Mouse (Mus musculus) right cerebral cortex, adult 2 months (tissue): ENCODE results near the gene Ank3.
"Not testable (repeated sequence)": the region's sequence is repeated elsewhere in the genome, so short reads cannot be mapped to it uniquely, and the experiment has no call there.

Experiments
- DNase-seq, 2 experiments: peaks; one replicate each; pipeline ENCODE4 v3.0.0; 2021 to 2022; ENCODE audit warnings: low spot score in 2 of 2

Ank3 gene

GRCm38 (mm10) chr10:69398763-69399590, at the start of gene Ank3:
TSS of gene Ank3 (plus strand) at chr10:69398773.
- DNase-seq: no peak

GRCm38 (mm10) chr10:69351071-69351841, 47.3 kb upstream of the Ank3 start:
- no peak for DNase-seq

GRCm38 (mm10) chr10:69351842-69352211, 46.7 kb upstream of the Ank3 start:
- DNase-seq: no peak

DNA sequence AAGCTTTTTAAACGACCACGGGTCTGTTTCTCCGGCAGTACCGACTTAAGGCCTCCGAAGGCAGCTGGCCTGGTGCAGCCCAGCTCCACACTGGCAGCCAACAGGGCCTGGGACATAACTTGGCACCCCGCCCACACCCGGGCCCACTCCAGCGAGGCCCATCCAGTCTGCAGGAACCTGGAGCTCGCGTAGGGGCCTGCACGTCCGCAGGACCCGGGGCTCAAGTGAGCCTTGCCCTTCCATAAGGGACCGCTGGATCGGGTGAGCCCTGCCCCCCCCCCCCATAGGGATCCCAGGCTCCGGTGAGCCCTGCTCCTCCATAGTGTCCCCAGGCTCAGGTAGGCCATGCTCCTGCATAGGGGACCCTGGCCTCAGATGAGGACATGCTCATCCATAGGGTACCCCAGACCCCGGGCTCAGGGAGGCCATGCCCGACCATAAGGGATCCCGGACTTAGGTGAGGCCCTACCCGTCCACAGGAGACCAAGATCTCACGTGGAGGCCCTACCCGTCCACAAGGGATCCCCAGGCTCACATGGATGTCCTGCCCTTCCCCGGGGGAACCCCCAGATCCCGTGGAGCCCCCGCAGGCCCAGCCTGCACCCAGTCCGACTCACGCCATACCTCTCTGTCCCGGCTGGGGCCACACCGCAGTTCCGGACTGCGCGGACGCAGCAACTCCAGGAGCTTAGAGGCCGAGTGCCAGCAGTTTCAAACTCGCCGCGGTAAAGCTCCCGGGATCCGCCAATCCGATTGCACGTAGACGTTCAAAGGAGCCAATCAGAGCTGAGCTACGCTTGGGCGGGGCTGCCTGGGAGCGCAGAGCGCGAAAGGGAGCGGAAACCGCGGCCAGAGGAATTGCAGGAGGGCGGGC, 46.1 kb upstream of the Ank3 start, which contains the start of gene Cdk1:
Gene Cdk1 (minus strand): TSS at position 727 of the 874 bp plus-strand sequence.
- peak; percentile 92 to 95 for DNase-seq

GRCm38 (mm10) chr10:69353086-69353479, 45.5 kb upstream of the Ank3 start:
- DNase-seq: not testable (repeated sequence)

- no peak for DNase-seq
These were observed 38.9 kb upstream of the Ank3 start for GRCm38 (mm10) chr10:69359666-69360065.

- DNase-seq: no peak
These were observed 32.4 kb upstream of the Ank3 start for GRCm38 (mm10) chr10:69366208-69366607.

- DNase-seq: no peak
These were observed 31.6 kb upstream of the Ank3 start for GRCm38 (mm10) chr10:69366877-69367387.

DNA sequence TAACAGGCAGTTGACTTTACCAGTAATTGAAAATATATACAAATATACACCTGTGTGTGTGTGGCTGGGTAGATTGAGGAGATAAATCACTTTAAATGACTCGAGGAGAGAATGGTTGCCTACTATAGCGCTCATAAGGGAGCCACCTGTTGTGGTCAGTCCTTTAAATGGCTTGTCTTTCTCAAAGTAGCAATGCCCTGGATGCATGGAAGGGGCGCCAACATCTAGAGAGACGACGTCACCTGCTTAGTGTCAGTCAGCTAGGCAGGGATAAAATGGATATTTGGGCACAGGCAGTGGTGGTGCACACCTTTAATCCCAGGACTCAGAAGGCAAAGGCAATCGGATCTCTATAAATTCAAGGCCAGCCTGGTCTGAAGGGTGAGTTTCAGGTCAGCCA, 29.3 kb upstream of the Ank3 start:
- DNase-seq: no peak

- peak; percentile 7 to 26 for DNase-seq
These were observed 27.1 kb upstream of the Ank3 start for GRCm38 (mm10) chr10:69371441-69371840.

GRCm38 (mm10) chr10:69372061-69372460, 26.5 kb upstream of the Ank3 start:
- peak; percentile 21 to 28 for DNase-seq

GRCm38 (mm10) chr10:69373796-69374550, 24.6 kb upstream of the Ank3 start:
- no peak for DNase-seq

- DNase-seq: no peak
These were observed 23.4 kb upstream of the Ank3 start for GRCm38 (mm10) chr10:69375154-69375553.

- no peak for DNase-seq
These were observed 15.4 kb upstream of the Ank3 start for GRCm38 (mm10) chr10:69383186-69383585.

- no peak for DNase-seq
These were observed 13.9 kb upstream of the Ank3 start for GRCm38 (mm10) chr10:69384640-69385039.

GRCm38 (mm10) chr10:69385136-69385535, 13.4 kb upstream of the Ank3 start:
- DNase-seq: no peak

- DNase-seq: no peak
These were observed 11.8 kb upstream of the Ank3 start for GRCm38 (mm10) chr10:69386767-69387166.

GRCm38 (mm10) chr10:69389511-69389910, 9.1 kb upstream of the Ank3 start:
- DNase-seq: no peak

DNA sequence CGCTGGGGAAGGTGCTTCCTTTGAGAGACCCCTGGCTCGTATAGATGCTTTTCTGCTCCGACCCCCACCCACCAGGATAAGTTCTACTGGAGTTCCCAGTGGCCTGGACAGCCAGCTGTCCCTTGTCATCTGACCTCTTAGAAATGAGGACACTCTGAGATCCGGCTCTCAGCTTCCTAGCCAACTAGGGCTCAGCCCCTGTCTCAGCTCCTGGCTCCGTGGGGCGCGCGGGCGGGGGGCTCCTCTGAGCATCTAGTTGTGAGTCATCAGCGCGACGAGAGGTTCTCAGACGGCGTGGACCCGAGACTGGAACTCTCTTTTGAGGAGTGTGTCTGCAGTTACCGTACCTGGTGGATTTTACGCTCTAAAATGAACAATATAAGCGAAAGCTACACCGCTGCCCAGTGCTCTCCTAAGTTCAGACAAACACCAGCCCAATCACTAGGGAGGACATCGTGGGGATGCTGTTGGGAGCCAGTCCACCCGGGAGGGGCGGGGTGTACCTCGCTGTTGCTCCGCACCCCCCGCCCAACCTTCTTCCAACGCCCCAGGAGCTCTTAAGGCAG, 293 bp upstream of the Ank3 start:
- peak in 1 of 2 experiments; percentile 9 for DNase-seq

- DNase-seq: no peak
These were observed 1.3 kb downstream of the Ank3 start for GRCm38 (mm10) chr10:69399814-69400385.
